Mouse (Mus musculus): ENCODE measurements around the gene Wls. TPM values are rescaled to one million over a fixed set of nuclear protein-coding genes. Genes with fewer than 3 reads are reported as not detected.

Wls gene
- polyA plus RNA-seq, 1 experiment from 2014 or later, result 112 TPM

- Histone ChIP-seq H3K36me3 (ENCODE audit: control insufficient read depth, insufficient read depth, low read length) (no peaks in the 10 kb centered on the region; the same call in 1 of the 2 replicates), H3K27ac (ENCODE audit: low read depth, low read length) (no peak overlapping the region), H3K4me2 (ENCODE audit: low read depth) (no peak overlapping the region), H3K9me3 (ENCODE audit: control insufficient read depth, low read length) (no peaks in the 10 kb centered on the region), H3K4me1 (ENCODE audit: control insufficient read depth, insufficient read depth, low read length) (peaks cover 5% of the 10 kb centered on the region; the same call in 1 of the 2 replicates), H3K9ac (ENCODE audit: low read length) (no peak overlapping the region), H3K27me3 (ENCODE audit: control insufficient read depth, insufficient read depth, low read length) (no peaks in the 10 kb centered on the region), H3K4me3 (ENCODE audit: low read depth, low read length) (no peak overlapping the region)
- 5% methylated on average over 1 of the region's 1 CpGs for WGBS
- ATAC-seq (ENCODE audit: insufficient read depth, low FRiP score, low TSS enrichment) (peak; percentile 10; the same call in 1 of the 2 replicates), DNase-seq (ENCODE audit: low spot score) (no peak)
Observed at GRCm38 (mm10) chr3:159885781-159886400, 46.4 kb downstream of the Wls start.

GRCm38 (mm10) chr3:159890176-159891056, 50.9 kb downstream of the Wls start:
- Histone ChIP-seq H3K27me3 (ENCODE audit: control insufficient read depth, insufficient read depth, low read length) (no peaks in the 10 kb centered on the region), H3K4me1 (ENCODE audit: control insufficient read depth, insufficient read depth, low read length) (peaks cover 1% of the 10 kb centered on the region; the same call in 1 of the 2 replicates), H3K9me3 (ENCODE audit: control insufficient read depth, low read length) (no peaks in the 10 kb centered on the region), H3K9ac (ENCODE audit: low read length) (no peak overlapping the region), H3K4me3 (ENCODE audit: low read depth, low read length) (no peak overlapping the region), H3K36me3 (ENCODE audit: control insufficient read depth, insufficient read depth, low read length) (no peaks in the 10 kb centered on the region), H3K4me2 (ENCODE audit: low read depth) (no peak overlapping the region), H3K27ac (ENCODE audit: low read depth, low read length) (no peak overlapping the region)
- no peak for DNase-seq (ENCODE audit: low spot score)
- WGBS, result 80% methylated on average over 5 of the region's 5 CpGs
- ATAC-seq (ENCODE audit: insufficient read depth, low FRiP score, low TSS enrichment), result no peak

GRCm38 (mm10) chr3:159891057-159891752, 51.7 kb downstream of the Wls start:
- Histone ChIP-seq H3K36me3 (ENCODE audit: control insufficient read depth, insufficient read depth, low read length) (no peaks in the 10 kb centered on the region), H3K9me3 (ENCODE audit: control insufficient read depth, low read length) (no peaks in the 10 kb centered on the region), H3K9ac (ENCODE audit: low read length) (no peak overlapping the region), H3K27ac (ENCODE audit: low read depth, low read length) (no peak overlapping the region), H3K27me3 (ENCODE audit: control insufficient read depth, insufficient read depth, low read length) (no peaks in the 10 kb centered on the region), H3K4me3 (ENCODE audit: low read depth, low read length) (no peak overlapping the region), H3K4me1 (ENCODE audit: control insufficient read depth, insufficient read depth, low read length) (no peaks in the 10 kb centered on the region), H3K4me2 (ENCODE audit: low read depth) (no peak overlapping the region)
- DNase-seq (ENCODE audit: low spot score) (no peak), ATAC-seq (ENCODE audit: insufficient read depth, low FRiP score, low TSS enrichment) (no peak)
- WGBS, result 93% methylated on average over 8 of the region's 8 CpGs

- no peak for DNase-seq (ENCODE audit: low spot score)
Observed at GRCm38 (mm10) chr3:159907329-159907728, 67.9 kb downstream of the Wls start.

GRCm38 (mm10) chr3:159917328-159918090, 78.0 kb downstream of the Wls start:
- Histone ChIP-seq H3K4me3 (ENCODE audit: low read depth, low read length) (no peak overlapping the region), H3K27me3 (ENCODE audit: control insufficient read depth, insufficient read depth, low read length) (no peaks in the 10 kb centered on the region), H3K9me3 (ENCODE audit: control insufficient read depth, low read length) (no peaks in the 10 kb centered on the region), H3K4me2 (ENCODE audit: low read depth) (no peak overlapping the region), H3K36me3 (ENCODE audit: control insufficient read depth, insufficient read depth, low read length) (no peaks in the 10 kb centered on the region), H3K4me1 (ENCODE audit: control insufficient read depth, insufficient read depth, low read length) (no peaks in the 10 kb centered on the region), H3K27ac (ENCODE audit: low read depth, low read length) (no peak overlapping the region), H3K9ac (ENCODE audit: low read length) (no peak overlapping the region)
- ATAC-seq (ENCODE audit: insufficient read depth, low FRiP score, low TSS enrichment) (no peak), DNase-seq (ENCODE audit: low spot score) (no peak)
- 94% methylated on average over 2 of the region's 2 CpGs for WGBS

More at GRCm38 (mm10) chr3:159907329-159907728, 67.9 kb downstream of the Wls start:
- H3K4me3 ChIP-seq (ENCODE audit: low read depth, low read length), result no peak overlapping the region
- WGBS, result 94% methylated on average over 1 of the region's 1 CpGs
- H3K9ac ChIP-seq (ENCODE audit: low read length), result no peak overlapping the region
- no peaks in the 10 kb centered on the region for H3K27me3 ChIP-seq (ENCODE audit: control insufficient read depth, insufficient read depth, low read length)
- H3K4me2 ChIP-seq (ENCODE audit: low read depth), result no peak overlapping the region
- no peaks in the 10 kb centered on the region for H3K9me3 ChIP-seq (ENCODE audit: control insufficient read depth, low read length)
- no peak for ATAC-seq (ENCODE audit: insufficient read depth, low FRiP score, low TSS enrichment)
- H3K36me3 ChIP-seq (ENCODE audit: control insufficient read depth, insufficient read depth, low read length), result no peaks in the 10 kb centered on the region
- no peaks in the 10 kb centered on the region for H3K4me1 ChIP-seq (ENCODE audit: control insufficient read depth, insufficient read depth, low read length)
- no peak overlapping the region for H3K27ac ChIP-seq (ENCODE audit: low read depth, low read length)

Other genes with a start within 250 kb of the Wls start
- gene Rpe65, start 240.5 kb upstream of the Wls start, polyA plus RNA-seq (2014; fragmentation: Nextera tagmentation; extraction: Ambion mirVana), result not detected in 2 replicates